Mouse (Mus musculus) lung, embryonic 14.5 days (tissue): Measurements from ENCODE around the gene Tmem131l. TPM values are rescaled to one million over a fixed set of nuclear protein-coding genes. Genes with fewer than 3 reads are reported as not detected.
A peak's percentile ranks its signal among the peaks of the same experiment; 100 is the strongest.
"Not testable (repeated sequence)": the region's sequence is repeated elsewhere in the genome, so short reads cannot be mapped to it uniquely, and the experiment has no call there.

Experiments
- ATAC-seq: fragments of 200-750 bp; cut with Nextera tagmentation; 2 replicates; pipeline ENCODE4 v1.8.0; 2017; ENCODE audit warnings: mild to moderate bottlenecking, moderate TSS enrichment, moderate library complexity; ENCODE audit not compliant: insufficient read depth
- DNase-seq: peaks from one replicate; pipeline ENCODE4 v3.0.0-alpha.2; 2015
- H3K27ac ChIP-seq: fragments of 300-500 bp; sonication (generic); 2 replicates; pipeline ENCODE4 v1.5.1; 2014; ENCODE audit warnings: low read depth, mild to moderate bottlenecking, moderate library complexity
- H3K27me3 ChIP-seq: fragments of 300-500 bp; sonication (generic); 2 replicates; pipeline ENCODE4 v1.6.1; 2014; ENCODE audit warnings: low read length, control low read depth; ENCODE audit not compliant: insufficient read depth
- H3K36me3 ChIP-seq: fragments of 300-500 bp; sonication (generic); 2 replicates; pipeline ENCODE4 v1.6.1; 2014; ENCODE audit warnings: control low read depth; ENCODE audit not compliant: insufficient read depth
- H3K4me1 ChIP-seq: fragments of 300-500 bp; sonication (generic); 2 replicates; pipeline ENCODE4 v1.6.1; 2014; ENCODE audit warnings: antibody characterized with exemption, control low read depth; ENCODE audit not compliant: insufficient read depth
- H3K4me2 ChIP-seq: fragments of 300-500 bp; sonication (generic); 2 replicates; pipeline ENCODE4 v1.6.1; 2014; ENCODE audit warnings: mild to moderate bottlenecking
- H3K4me3 ChIP-seq: fragments of 300-500 bp; sonication (generic); 2 replicates; pipeline ENCODE4 v1.5.1; 2014; ENCODE audit warnings: low read depth, low read length
- H3K9ac ChIP-seq: fragments of 300-500 bp; sonication (generic); 2 replicates; pipeline ENCODE4 v1.6.1; 2014
- H3K9me3 ChIP-seq: fragments of 300-500 bp; sonication (generic); 2 replicates; pipeline ENCODE4 v1.6.1; 2016; ENCODE audit warnings: low read depth, low read length, control low read depth
- CTCF ChIP-seq: IDR thresholded peaks from 2 replicates; pipeline ENCODE4 v1.5.1; 2016; ENCODE audit warnings: antibody characterized with exemption, low read depth
- WGBS: fragments of 180-500 bp; shearing (Covaris S2); extraction: QIAGEN DNeasy Blood & Tissue Kit; methylation state at CpG from one replicate; pipeline ENCODE4 v1.1.7; 2014; 5-methylcytosine and 5-hydroxymethylcytosine counted together
- polyA plus RNA-seq: library from polyadenylated mRNA; unstranded; fragments of >200 nt; fragmentation: Nextera tagmentation; extraction: Ambion mirVana; gene quantifications from 2 replicates; pipeline ENCODE4 v1.2.1, GENCODE M21; 2014

The Tmem131l gene
- polyA plus RNA-seq, 1 experiment from 2014 or later = 61.9 TPM

DNA sequence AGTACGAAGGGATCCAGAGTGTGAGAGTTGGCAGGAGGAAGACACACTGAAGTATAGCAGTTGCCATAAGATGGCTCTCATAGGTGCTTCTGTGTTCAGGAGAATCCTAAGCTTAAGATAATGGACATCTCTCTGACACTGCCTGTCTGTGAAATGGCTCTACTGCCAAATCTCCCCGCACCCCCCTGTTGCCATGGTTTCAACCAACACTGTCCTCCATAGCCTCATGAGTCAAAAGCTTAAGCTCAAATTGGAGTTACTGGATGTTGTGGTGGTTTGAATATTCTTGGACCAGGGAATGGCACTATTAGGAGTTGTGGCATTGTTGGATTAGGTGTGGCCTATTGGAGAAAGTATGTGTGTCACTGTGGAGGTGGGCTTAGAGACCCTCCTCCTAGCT is 170.2 kb downstream of the Tmem131l start:
- no peak for TF ChIP-seq CTCF
- ATAC-seq (no peak), DNase-seq (no peak)
- 95% methylated on average over 2 of the region's 2 CpGs for WGBS
- no peaks in the 10 kb centered on the region for H3K36me3 ChIP-seq
- H3K27ac ChIP-seq = no peak overlapping the region
- H3K4me1 ChIP-seq = no peaks in the 10 kb centered on the region
- no peak overlapping the region for H3K4me3 ChIP-seq
- no peak overlapping the region for H3K9ac ChIP-seq
- H3K9me3 ChIP-seq = no peaks in the 10 kb centered on the region
- no peaks in the 10 kb centered on the region for H3K27me3 ChIP-seq
- no peak overlapping the region for H3K4me2 ChIP-seq

DNA sequence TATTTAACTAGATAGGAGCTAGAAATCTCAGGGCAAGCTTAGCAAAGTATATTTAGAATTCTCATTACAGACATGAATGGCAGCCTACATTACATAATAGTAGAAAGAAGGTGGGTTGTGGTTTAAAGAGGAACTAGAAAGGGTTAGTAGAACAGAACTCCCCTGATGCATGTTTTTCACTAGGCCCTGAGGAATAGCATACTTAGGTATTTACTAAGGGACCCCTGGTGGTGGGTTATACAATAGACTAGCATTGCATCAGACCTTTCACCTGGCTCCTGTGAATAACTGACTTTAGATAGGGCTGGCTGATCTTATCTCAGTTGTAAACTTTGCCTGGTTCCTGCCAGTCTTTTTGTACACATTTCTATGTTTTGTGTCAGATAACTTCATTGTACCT is 172.9 kb downstream of the Tmem131l start:
- H3K9ac ChIP-seq, H3K4me2 ChIP-seq, H3K9me3 ChIP-seq, H3K27ac ChIP-seq, DNase-seq, H3K36me3 ChIP-seq, ATAC-seq, H3K4me3 ChIP-seq, H3K27me3 ChIP-seq, H3K4me1 ChIP-seq: not testable (repeated sequence)

DNA sequence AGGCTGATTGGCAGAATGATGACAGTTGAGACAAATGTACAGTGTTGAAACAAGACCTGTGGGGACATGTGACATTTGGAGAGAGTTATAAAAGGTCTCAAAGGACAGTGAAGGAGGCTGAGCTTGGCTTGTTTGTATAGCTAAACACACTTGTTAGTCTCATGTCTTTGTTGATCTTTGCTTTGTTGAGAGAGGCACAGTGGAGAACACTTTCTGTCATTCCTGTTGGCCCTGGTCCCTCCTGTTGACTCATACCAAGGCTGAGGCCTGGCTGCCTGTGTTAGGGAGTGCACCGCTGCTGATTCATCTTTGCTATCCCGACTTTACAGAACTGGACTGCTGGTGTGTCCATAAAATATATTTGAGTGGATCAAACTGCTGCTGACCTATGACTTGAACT is 174.8 kb downstream of the Tmem131l start:
- Histone ChIP-seq H3K36me3 (no peaks in the 10 kb centered on the region), H3K9me3 (no peaks in the 10 kb centered on the region), H3K27ac (no peak overlapping the region), H3K9ac (no peak overlapping the region), H3K4me2 (no peak overlapping the region), H3K4me1 (no peaks in the 10 kb centered on the region), H3K4me3 (no peak overlapping the region), H3K27me3 (no peaks in the 10 kb centered on the region)
- DNase-seq = no peak
- no peak for TF ChIP-seq CTCF
- ATAC-seq = no peak
- WGBS = 69% methylated on average over 2 of the region's 2 CpGs

DNA sequence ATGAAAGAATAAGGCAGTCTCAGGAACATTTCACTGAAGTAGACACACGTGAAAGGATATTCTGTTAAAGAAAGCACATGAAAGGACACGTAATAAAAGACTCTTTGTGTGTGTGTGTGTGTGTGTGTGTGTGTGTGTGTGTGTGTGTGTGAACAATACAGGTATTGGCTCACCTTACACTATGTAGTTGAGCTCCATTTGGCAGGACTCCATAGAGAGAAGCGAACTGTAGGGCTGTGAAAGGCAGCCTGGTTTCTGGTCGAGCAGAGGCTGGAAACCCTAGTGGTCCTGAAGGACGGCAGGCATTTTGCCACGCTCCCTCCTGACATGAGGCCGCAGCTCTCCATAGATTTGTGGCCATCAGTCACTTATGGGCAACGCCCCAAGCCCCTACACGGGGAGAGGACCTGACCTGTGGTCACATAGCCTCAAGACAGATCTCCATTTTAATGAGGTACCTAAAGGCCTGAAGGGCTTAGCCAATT is 175.9 kb downstream of the Tmem131l start:
- WGBS = 71% methylated on average over 9 of the region's 9 CpGs
- Histone ChIP-seq H3K9ac (no peak overlapping the region), H3K4me2 (no peak overlapping the region), H3K4me1 (no peaks in the 10 kb centered on the region), H3K4me3 (no peak overlapping the region), H3K27me3 (no peaks in the 10 kb centered on the region), H3K36me3 (no peaks in the 10 kb centered on the region), H3K9me3 (no peaks in the 10 kb centered on the region), H3K27ac (no peak overlapping the region)
- no peak for TF ChIP-seq CTCF
- DNase-seq (no peak), ATAC-seq (no peak; the same call in 1 of the 2 replicates)

DNA sequence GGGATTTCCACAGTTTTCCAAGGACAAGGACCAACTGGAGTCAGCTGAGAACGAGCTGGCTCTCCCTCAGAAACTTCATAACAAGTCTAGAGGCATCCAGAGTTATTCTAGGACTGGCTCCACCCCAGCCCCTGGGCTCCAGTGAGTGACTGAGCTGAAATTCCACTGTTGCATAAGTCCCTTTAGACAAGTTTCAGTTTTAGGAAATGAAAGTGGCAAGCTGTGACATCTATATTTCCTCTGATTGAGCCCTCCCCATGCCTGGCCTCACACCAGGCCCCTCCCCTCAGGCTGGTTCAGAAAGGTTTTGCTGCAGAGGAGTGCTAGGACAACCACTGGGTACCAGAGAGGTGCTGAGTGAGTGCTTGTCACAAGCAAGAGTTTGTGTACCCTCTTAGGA is 177.0 kb downstream of the Tmem131l start:
- DNase-seq = peak; percentile 68
- no peaks in the 10 kb centered on the region for H3K36me3 ChIP-seq
- no peaks in the 10 kb centered on the region for H3K4me1 ChIP-seq
- no peaks in the 10 kb centered on the region for H3K27me3 ChIP-seq
- H3K4me3 ChIP-seq = no peak overlapping the region
- no peak overlapping the region for H3K9ac ChIP-seq
- no peak overlapping the region for H3K4me2 ChIP-seq
- H3K27ac ChIP-seq = no peak overlapping the region
- ATAC-seq = peak; percentile 73
- TF ChIP-seq CTCF = no peak
- 15% methylated on average over 1 of the region's 1 CpGs for WGBS
- no peaks in the 10 kb centered on the region for H3K9me3 ChIP-seq

DNA sequence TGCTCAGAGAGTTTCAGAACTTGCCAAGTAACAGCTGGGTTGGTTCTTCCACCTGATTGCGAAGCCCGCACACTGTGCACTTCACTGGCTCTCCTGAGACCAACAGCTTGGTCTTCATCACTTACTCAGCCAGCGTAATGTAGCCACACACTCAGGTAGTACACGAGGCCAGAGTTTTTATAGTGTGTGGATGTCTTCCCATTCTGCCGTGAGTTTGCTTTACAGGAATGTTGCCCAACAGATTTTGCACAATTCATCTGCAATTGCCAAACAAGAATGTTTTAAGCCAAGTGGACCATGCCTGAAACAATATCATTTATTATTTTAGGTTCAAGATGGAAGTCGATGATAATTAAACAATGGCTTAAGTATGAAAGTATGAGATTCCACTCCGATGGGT is 180.4 kb downstream of the Tmem131l start:
- 84% methylated on average over 7 of the region's 7 CpGs for WGBS

DNA sequence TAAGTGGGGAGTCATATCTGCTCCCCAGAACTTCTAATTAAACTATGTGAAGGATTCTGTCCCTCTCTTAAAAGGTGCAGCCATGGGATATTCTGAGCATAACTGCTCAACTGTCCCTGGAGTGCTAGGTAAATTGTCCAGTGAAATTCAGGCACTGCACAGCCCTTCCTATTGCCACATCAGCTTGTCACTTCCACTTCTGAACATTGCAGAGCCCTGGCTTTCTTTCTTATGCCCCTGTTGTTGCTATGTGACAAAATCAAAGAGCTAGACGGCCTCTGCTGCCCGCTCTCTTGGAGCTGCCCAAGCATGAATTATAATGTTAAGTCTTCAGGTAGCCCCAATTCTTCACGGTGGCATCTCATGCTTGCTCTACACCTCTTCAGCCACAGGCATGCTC is 180.9 kb downstream of the Tmem131l start:
- TF ChIP-seq CTCF = no peak
- no peaks in the 10 kb centered on the region for H3K4me1 ChIP-seq
- no peaks in the 10 kb centered on the region for H3K9me3 ChIP-seq
- H3K27me3 ChIP-seq = no peaks in the 10 kb centered on the region
- H3K4me3 ChIP-seq = no peak overlapping the region
- 82% methylated on average over 3 of the region's 3 CpGs for WGBS
- ATAC-seq = no peak
- H3K4me2 ChIP-seq = no peak overlapping the region
- H3K36me3 ChIP-seq = no peaks in the 10 kb centered on the region
- H3K9ac ChIP-seq = no peak overlapping the region
- no peak for DNase-seq
- H3K27ac ChIP-seq = no peak overlapping the region

More for the DNA sequence above, 180.4 kb downstream of the Tmem131l start:
- Histone ChIP-seq H3K4me3 (no peak overlapping the region), H3K4me1 (no peaks in the 10 kb centered on the region), H3K4me2 (no peak overlapping the region), H3K27ac (no peak overlapping the region), H3K9ac (no peak overlapping the region), H3K36me3 (no peaks in the 10 kb centered on the region), H3K9me3 (no peaks in the 10 kb centered on the region), H3K27me3 (no peaks in the 10 kb centered on the region)
- no peak for TF ChIP-seq CTCF
- no peak for DNase-seq
- ATAC-seq = no peak

DNA sequence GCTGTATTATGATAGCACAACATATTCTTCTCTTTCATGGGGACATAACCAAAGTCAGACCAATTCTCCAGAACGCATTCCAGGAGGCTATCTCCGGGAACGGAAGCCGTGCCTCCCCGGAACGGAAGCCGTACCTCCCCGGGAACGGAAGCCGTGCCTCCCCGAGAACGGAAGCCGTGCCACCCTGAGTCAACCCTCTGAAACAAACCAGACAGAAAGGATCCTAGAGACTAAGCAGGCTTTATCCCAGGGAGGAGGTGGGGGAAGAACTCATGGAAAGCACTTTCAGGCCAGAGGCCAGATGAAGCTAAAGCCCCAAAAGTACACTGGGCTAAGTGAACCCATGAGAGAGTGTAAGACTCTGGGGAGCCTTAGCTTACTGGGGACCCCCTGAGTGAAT is 182.4 kb downstream of the Tmem131l start:
- ATAC-seq (no peak), DNase-seq (no peak)
- Histone ChIP-seq H3K4me3 (no peak overlapping the region), H3K27ac (no peak overlapping the region), H3K27me3 (no peaks in the 10 kb centered on the region), H3K4me2 (no peak overlapping the region), H3K36me3 (no peaks in the 10 kb centered on the region), H3K9ac (no peak overlapping the region), H3K9me3 (no peaks in the 10 kb centered on the region), H3K4me1 (no peaks in the 10 kb centered on the region)
- WGBS = 92% methylated on average over 13 of the region's 13 CpGs
- no peak for TF ChIP-seq CTCF
